Mouse (Mus musculus) olfactory bulb, adult 2 months (tissue): ENCODE measurements around the gene Gm11492.

ENCODE experiments used
- CTCF ChIP-seq: fragments of 200-500 bp; IDR thresholded peaks from 2 replicates; pipeline ENCODE4 v1.5.1; 2012; ENCODE audit warnings: low read depth, mild to moderate bottlenecking, low read length, moderate library complexity; ENCODE audit not compliant: insufficient read depth
- POLR2A ChIP-seq: fragments of 200-500 bp; IDR thresholded peaks from 2 replicates; pipeline ENCODE4 v1.6.1; 2012; ENCODE audit warnings: mild to moderate bottlenecking, low read depth, low read length, moderate library complexity; ENCODE audit not compliant: insufficient read depth

- no peak for TF ChIP-seq CTCF
- no peak for TF ChIP-seq POLR2A
Observed at GRCm38 (mm10) chr11:87527990-87528389, 38.5 kb upstream of the Gm11492 start.
